Mouse (Mus musculus) MEL (cell line): Measurements from ENCODE around the gene Lat2. TPM values are rescaled to one million over a fixed set of nuclear protein-coding genes. Genes with fewer than 3 reads are reported as not detected.

Experiments used
- DNase-seq: peaks from one replicate; pipeline ENCODE4 v3.0.0; 2011; ENCODE audit warnings: low read depth, low spot score
- H3K27ac ChIP-seq: 2 replicates; pipeline ENCODE4 v1.5.1; 2012; ENCODE audit warnings: low read depth, mild to moderate bottlenecking, control low read depth, low read length, moderate library complexity; ENCODE audit not compliant: control insufficient read depth
- H3K27me3 ChIP-seq, 2 experiments: fragments of 150-350 bp in 1 of 2; sonication (generic) in 1 of 2; 2 replicates each; pipeline ENCODE4 v1.6.1; 2012; ENCODE audit warnings: low read length in 2 of 2, mild to moderate bottlenecking in 2 of 2, improper control_type of control experiment in 1 of 2, moderate library complexity in 1 of 2; ENCODE audit not compliant: insufficient read depth in 2 of 2, control insufficient read depth in 1 of 2
- H3K36me3 ChIP-seq, 2 experiments: 2 replicates each; pipeline ENCODE4 v1.6.1; 2012 to 2014; ENCODE audit warnings: low read length in 2 of 2, improper control_type of control experiment in 1 of 2, inconsistent platforms in 1 of 2, mild to moderate bottlenecking in 1 of 2; ENCODE audit not compliant: insufficient read depth in 2 of 2, control insufficient read depth in 1 of 2
- H3K4me1 ChIP-seq, 2 experiments: fragments of 150-350 bp in 1 of 2; sonication (generic) in 1 of 2; 2 replicates each; pipeline ENCODE4 v1.6.1; 2012; ENCODE audit warnings: low read length in 2 of 2, improper control_type of control experiment in 1 of 2, mild to moderate bottlenecking in 1 of 2; ENCODE audit not compliant: insufficient read depth in 2 of 2, control insufficient read depth in 1 of 2
- H3K4me3 ChIP-seq, 2 experiments: fragments of 150-350 bp in 1 of 2; sonication (generic) in 1 of 2; 2 replicates each; pipeline ENCODE4 v1.5.1; 2012; ENCODE audit warnings: low read depth in 2 of 2, low read length in 2 of 2, mild to moderate bottlenecking in 2 of 2, moderate library complexity in 2 of 2, control low read depth in 1 of 2, improper control_type of control experiment in 1 of 2; ENCODE audit not compliant: control insufficient read depth in 1 of 2, insufficient read depth in 1 of 2
- H3K79me2 ChIP-seq: 2 replicates; pipeline ENCODE4 v1.6.1; 2012; ENCODE audit warnings: mild to moderate bottlenecking, low read length, moderate library complexity; ENCODE audit not compliant: control insufficient read depth, poor library complexity, insufficient read depth
- H3K9ac ChIP-seq: 2 replicates; pipeline ENCODE4 v1.6.1; 2012; ENCODE audit warnings: low read depth, mild to moderate bottlenecking, control low read depth, low read length, moderate library complexity; ENCODE audit not compliant: control insufficient read depth, poor library complexity, severe bottlenecking
- H3K9me3 ChIP-seq: fragments of 150-350 bp; sonication (generic); replicated peaks from 2 replicates; pipeline ENCODE4 v1.6.1; 2012; ENCODE audit warnings: mild to moderate bottlenecking, low read length, improper control_type of control experiment, moderate library complexity; ENCODE audit not compliant: insufficient read depth
- CTCF ChIP-seq, 3 experiments: IDR thresholded peaks in 2 of 3; conservative IDR thresholded peaks in 1 of 3; 2 replicates each; pipeline ENCODE4 v1.5.1; 2011 to 2012; ENCODE audit warnings: low read length in 3 of 3, low read depth in 2 of 3, mild to moderate bottlenecking in 2 of 3, improper control_type of control experiment in 1 of 3, inconsistent platforms in 1 of 3, mixed read lengths in 1 of 3, moderate library complexity in 1 of 3; ENCODE audit not compliant: control insufficient read depth in 1 of 3, insufficient read depth in 1 of 3, poor library complexity in 1 of 3, severe bottlenecking in 1 of 3
- E2F4 ChIP-seq: IDR thresholded peaks from 2 replicates; pipeline ENCODE4 v1.6.1; 2011; ENCODE audit warnings: low read depth, low read length, improper control_type of control experiment, borderline replicate concordance
- ELF1 ChIP-seq: IDR thresholded peaks from 2 replicates; pipeline ENCODE4 v1.6.1; 2014; ENCODE audit warnings: low read depth, mild to moderate bottlenecking, inconsistent platforms, low read length, improper control_type of control experiment, moderate library complexity
- ETS1 ChIP-seq: IDR thresholded peaks from 2 replicates; pipeline ENCODE4 v1.6.1; 2012; ENCODE audit warnings: low read depth, mild to moderate bottlenecking, inconsistent platforms, low read length, improper control_type of control experiment, moderate library complexity
- GABPA ChIP-seq: IDR thresholded peaks from 2 replicates; pipeline ENCODE4 v1.6.1; 2012; ENCODE audit warnings: low read depth, mild to moderate bottlenecking, inconsistent platforms, low read length, improper control_type of control experiment, moderate library complexity
- GATA1 ChIP-seq: IDR thresholded peaks from 2 replicates; pipeline ENCODE4 v1.6.1; 2011; ENCODE audit warnings: low read depth, low read length, improper control_type of control experiment
- HCFC1 ChIP-seq: IDR thresholded peaks from 2 replicates; pipeline ENCODE4 v1.6.1; 2012; ENCODE audit warnings: low read depth, mild to moderate bottlenecking, inconsistent platforms, low read length, improper control_type of control experiment, moderate library complexity
- JUND ChIP-seq: IDR thresholded peaks from 2 replicates; pipeline ENCODE4 v1.6.1; 2011; ENCODE audit warnings: low read depth, mild to moderate bottlenecking, improper control_type of control experiment, low read length
- MAFK ChIP-seq: IDR thresholded peaks from 2 replicates; pipeline ENCODE4 v1.6.1; 2011; ENCODE audit warnings: low read depth, mild to moderate bottlenecking, low read length, improper control_type of control experiment, borderline replicate concordance
- MAZ ChIP-seq: IDR thresholded peaks from 2 replicates; pipeline ENCODE4 v1.6.1; 2012; ENCODE audit warnings: low read depth, mild to moderate bottlenecking, inconsistent platforms, low read length, improper control_type of control experiment
- MYC ChIP-seq: IDR thresholded peaks from 2 replicates; pipeline ENCODE4 v1.6.1; 2011; ENCODE audit warnings: low read depth, mild to moderate bottlenecking, low read length, improper control_type of control experiment, moderate library complexity
- NELFE ChIP-seq: IDR thresholded peaks from 2 replicates; pipeline ENCODE4 v1.6.1; 2011; ENCODE audit warnings: low read depth, low read length, improper control_type of control experiment
- NRF1 ChIP-seq: IDR thresholded peaks from 2 replicates; pipeline ENCODE4 v1.6.1; 2014; ENCODE audit warnings: low read depth, mild to moderate bottlenecking, inconsistent platforms, low read length, improper control_type of control experiment, moderate library complexity; ENCODE audit not compliant: poor library complexity, insufficient read depth, severe bottlenecking
- SIN3A ChIP-seq: IDR thresholded peaks from 2 replicates; pipeline ENCODE4 v1.6.1; 2012; ENCODE audit warnings: low read length, improper control_type of control experiment, inconsistent platforms
- TBP ChIP-seq: IDR thresholded peaks from 2 replicates; pipeline ENCODE4 v1.8.0; 2011; ENCODE audit warnings: low read depth, low read length, improper control_type of control experiment
- UBTF ChIP-seq: IDR thresholded peaks from 2 replicates; pipeline ENCODE4 v1.6.1; 2012; ENCODE audit warnings: low read depth, mild to moderate bottlenecking, inconsistent platforms, low read length, improper control_type of control experiment, moderate library complexity, borderline replicate concordance; ENCODE audit not compliant: insufficient read depth
- ZC3H11A ChIP-seq: IDR thresholded peaks from 2 replicates; pipeline ENCODE4 v1.6.1; 2012; ENCODE audit warnings: low read depth, mild to moderate bottlenecking, inconsistent platforms, low read length, improper control_type of control experiment
- polyA plus RNA-seq, 2 experiments: library from polyadenylated mRNA; stranded (reverse) in 1 of 2; unstranded in 1 of 2; fragments of >175 nt in 1 of 2; fragments of >200 nt in 1 of 2; gene quantifications; 2 replicates each; pipeline versions ENCODE4 v1.2.1 to v1.2.4; 2012; ENCODE audit warnings: low replicate concordance in 2 of 2, low read depth in 1 of 2; ENCODE audit not compliant: insufficient read length in 2 of 2, insufficient read depth in 1 of 2, missing spikeins in 1 of 2
- total RNA-seq: library from RNA; depleted of rRNA; stranded (reverse); fragments of 300-350 nt; gene quantifications from 2 replicates; pipeline ENCODE4 v1.2.3, GENCODE M21; 2012

Gene Lat2
- total and polyA plus RNA-seq, 3 experiments = 0.79 to 0.92 TPM; not detected in 1

DNA sequence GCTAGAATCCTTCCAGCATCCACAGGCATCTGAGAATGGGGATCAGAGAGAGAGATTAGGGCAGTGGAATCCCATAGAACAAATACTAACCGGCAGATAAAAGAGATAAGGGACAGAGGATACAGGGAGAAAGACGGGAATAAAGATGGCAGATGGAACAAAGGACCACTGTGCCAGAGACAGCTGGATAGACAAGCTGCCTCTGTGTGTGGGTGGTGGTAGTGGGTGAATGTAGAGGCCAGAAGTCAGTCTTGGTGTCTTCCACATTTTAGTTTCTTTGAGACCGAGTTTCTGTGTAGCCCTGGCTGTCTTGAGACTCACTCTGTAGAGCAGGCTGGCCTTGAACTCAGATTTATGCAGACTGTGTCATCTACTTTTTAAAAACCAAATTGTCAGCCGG is 955 bp upstream of the Lat2 start (continued):
- TF ChIP-seq HCFC1 = no peak

DNA sequence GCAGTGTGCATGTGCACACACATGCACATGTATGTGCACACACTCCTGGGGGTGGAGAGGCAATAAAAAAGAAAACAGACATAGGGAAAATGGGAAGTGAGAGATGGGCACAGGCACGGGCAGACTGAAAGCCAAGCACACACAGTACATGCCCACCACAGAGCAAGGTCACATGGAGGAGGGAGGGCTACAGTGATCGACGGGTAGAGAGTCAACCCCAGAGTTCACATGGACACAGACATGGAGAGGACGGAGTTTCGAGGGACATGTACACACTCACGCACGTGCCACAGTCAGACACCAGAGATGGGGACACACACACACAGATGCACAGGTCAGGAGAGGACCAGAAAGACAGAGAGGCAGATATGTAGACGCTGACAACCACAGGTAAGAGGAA is 555 bp upstream of the Lat2 start:
- Histone ChIP-seq H3K27ac (no peak overlapping the region), H3K36me3 (peaks cover 0 to 2% of the 10 kb centered on the region in 2 experiments; a peak in 1 of 4 replicates), H3K4me1 (no peaks in the 10 kb centered on the region; a peak in 1 of 4 replicates), H3K27me3 (no peaks in the 10 kb centered on the region), H3K4me3 (no peak overlapping the region), H3K9me3 (no peaks in the 10 kb centered on the region), H3K9ac (no peak overlapping the region), H3K79me2 (no peaks in the 10 kb centered on the region)
- TF ChIP-seq ETS1 = no peak
- TF ChIP-seq MYC = no peak
- TF ChIP-seq NRF1 = no peak
- no peak for TF ChIP-seq HCFC1
- no peak for TF ChIP-seq TBP
- DNase-seq = no peak

DNA sequence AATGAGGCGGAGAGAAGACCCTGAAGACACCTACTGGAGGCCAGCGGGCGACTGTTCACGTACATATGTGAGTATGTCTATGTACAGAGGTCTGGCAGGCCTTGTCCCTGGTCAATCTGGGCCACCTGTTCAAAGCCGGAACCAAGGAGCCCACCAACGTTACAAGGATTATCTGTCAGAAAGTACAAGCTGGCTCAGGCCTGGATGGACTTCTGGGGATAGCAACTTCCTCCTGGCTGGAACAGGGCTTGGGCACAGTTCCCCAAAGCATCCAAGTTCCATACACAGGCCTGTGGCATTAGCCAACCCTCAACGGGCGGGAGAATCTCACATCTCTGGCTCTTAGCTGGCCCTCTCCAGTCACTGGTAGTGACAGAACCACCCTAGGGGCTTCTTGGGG is 529 bp downstream of the Lat2 start:
- Histone ChIP-seq H3K79me2 (no peaks in the 10 kb centered on the region), H3K4me3 (no peak overlapping the region), H3K9me3 (no peaks in the 10 kb centered on the region), H3K9ac (no peak overlapping the region), H3K36me3 (no peaks in the 10 kb centered on the region), H3K27ac (no peak overlapping the region), H3K4me1 (no peaks in the 10 kb centered on the region; a peak in 1 of 4 replicates), H3K27me3 (no peaks in the 10 kb centered on the region)
- no peak for DNase-seq
- TF ChIP-seq NELFE (no peak), E2F4 (no peak), SIN3A (no peak), GATA1 (no peak), MAZ (no peak), GABPA (no peak), UBTF (no peak), ELF1 (no peak), CTCF (IDR thresholded peaks at IDR 0.05 in 2 of 3, conservative IDR thresholded peaks at IDR 0.05 in 1 of 3; ENCODE audit: control insufficient read depth in 1 of 3, insufficient read depth in 1 of 3, low read depth in 2 of 3, low read length in 3 of 3, poor library complexity in 1 of 3, severe bottlenecking in 1 of 3) (no peak), MAFK (no peak), JUND (no peak), ZC3H11A (no peak)
